Mouse (Mus musculus) embryonic fibroblast, embryonic 13.5 days (primary cell): Measurements from ENCODE around the gene Lsamp. TPM values are rescaled to one million over a fixed set of nuclear protein-coding genes. Genes with fewer than 3 reads are reported as not detected.
A peak's percentile ranks its signal among the peaks of the same experiment; 100 is the strongest.

Source experiments
- H3K27ac ChIP-seq: 2 replicates; pipeline ENCODE4 v1.5.1; 2012; ENCODE audit warnings: low read length, control low read depth, inconsistent platforms; ENCODE audit not compliant: insufficient read depth
- H3K4me1 ChIP-seq: 2 replicates; pipeline ENCODE4 v1.6.1; 2011; ENCODE audit warnings: low read length; ENCODE audit not compliant: control insufficient read depth, insufficient read depth
- H3K4me3 ChIP-seq: 2 replicates; pipeline ENCODE4 v1.5.1; 2011; ENCODE audit warnings: mild to moderate bottlenecking, control low read depth, low read length; ENCODE audit not compliant: insufficient read depth
- CTCF ChIP-seq: IDR thresholded peaks from 2 replicates; pipeline ENCODE4 v1.5.1; 2011; ENCODE audit warnings: mild to moderate bottlenecking, control low read depth, low read length, moderate library complexity, borderline replicate concordance; ENCODE audit not compliant: insufficient read depth
- POLR2A ChIP-seq: IDR thresholded peaks from 2 replicates; pipeline ENCODE4 v1.6.1; 2011; ENCODE audit warnings: low read depth, mild to moderate bottlenecking, control low read depth, low read length, moderate library complexity
- polyA plus RNA-seq: library from polyadenylated mRNA; stranded (reverse); fragments of >200 nt; gene quantifications from 2 replicates; pipeline ENCODE4 v1.2.4, GENCODE M21; 2011; ENCODE audit warnings: low read depth; ENCODE audit not compliant: missing spikeins, insufficient read length

Gene Lsamp
- polyA plus RNA-seq, 1 experiment: 0.40 TPM

DNA sequence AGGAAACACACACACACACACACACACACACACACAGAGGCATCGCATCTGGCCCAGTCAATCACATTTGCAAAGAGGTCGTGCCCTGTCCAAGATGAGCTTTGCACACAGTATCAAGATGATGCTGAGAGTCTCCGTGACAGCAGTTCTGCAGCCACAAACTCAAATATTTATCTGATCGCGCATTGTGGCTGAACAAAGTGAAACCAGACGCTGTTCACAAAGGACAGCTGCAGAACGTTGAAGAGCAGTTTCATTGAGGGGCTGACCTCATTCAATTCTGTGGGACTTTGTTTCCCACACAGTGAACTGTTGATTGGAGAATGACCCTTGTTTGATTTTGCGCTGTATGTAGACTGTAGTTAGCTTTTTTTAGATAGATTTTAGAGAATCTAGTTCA is 2168.5 kb downstream of the Lsamp start:
- H3K4me3 ChIP-seq: no peak overlapping the region
- TF ChIP-seq POLR2A (no peak), CTCF (no peak)
- no peak overlapping the region for H3K27ac ChIP-seq
- H3K4me1 ChIP-seq: no peaks in the 10 kb centered on the region; the same call in 1 of the 2 replicates

GRCm38 (mm10) chr16:42157816-42158215 is 2173.7 kb downstream of the Lsamp start:
- Histone ChIP-seq H3K4me1 (no peaks in the 10 kb centered on the region), H3K4me3 (no peak overlapping the region), H3K27ac (no peak overlapping the region)
- TF ChIP-seq CTCF (no peak), POLR2A (no peak)

- Histone ChIP-seq H3K27ac (no peak overlapping the region), H3K4me3 (no peak overlapping the region), H3K4me1 (no peaks in the 10 kb centered on the region)
- TF ChIP-seq CTCF (peak; percentile 16; the same call in 1 of the 2 replicates), POLR2A (no peak)
Observed at GRCm38 (mm10) chr16:42164941-42165340, 2180.8 kb downstream of the Lsamp start.

DNA sequence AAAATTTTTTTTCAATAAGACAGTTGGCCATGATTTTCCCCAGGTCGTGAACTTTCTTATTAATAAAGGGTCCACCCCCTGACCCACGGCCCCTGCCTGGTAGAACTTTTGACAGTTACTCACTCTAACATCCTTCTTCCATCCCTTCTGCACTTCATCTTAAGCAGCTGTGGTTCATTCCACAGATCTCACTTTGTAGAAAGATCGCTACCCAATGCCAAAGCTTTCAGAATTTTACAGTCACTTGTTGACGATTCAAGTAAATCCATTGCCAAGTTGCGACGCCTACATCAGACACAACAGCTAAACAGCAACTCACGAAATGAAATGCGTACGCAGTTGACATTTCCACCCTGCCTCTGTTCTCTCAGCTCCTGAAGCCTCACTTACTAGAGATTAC is 2184.1 kb downstream of the Lsamp start:
- TF ChIP-seq POLR2A: no peak
- no peak for TF ChIP-seq CTCF
- Histone ChIP-seq H3K27ac (no peak overlapping the region), H3K4me3 (no peak overlapping the region), H3K4me1 (no peaks in the 10 kb centered on the region)

GRCm38 (mm10) chr16:42169447-42170140 is 2185.4 kb downstream of the Lsamp start:
- H3K27ac ChIP-seq: no peak overlapping the region
- H3K4me3 ChIP-seq: no peak overlapping the region
- TF ChIP-seq CTCF: peak; percentile 95
- TF ChIP-seq POLR2A: no peak

GRCm38 (mm10) chr16:42172476-42172875 is 2188.3 kb downstream of the Lsamp start:
- H3K4me1 ChIP-seq: no peaks in the 10 kb centered on the region
- H3K4me3 ChIP-seq: no peak overlapping the region
- no peak overlapping the region for H3K27ac ChIP-seq
- TF ChIP-seq CTCF (peak; percentile 70; the same call in 1 of the 2 replicates), POLR2A (no peak)

More at GRCm38 (mm10) chr16:42169447-42170140, 2185.4 kb downstream of the Lsamp start:
- H3K4me1 ChIP-seq: no peaks in the 10 kb centered on the region

GRCm38 (mm10) chr16:42178866-42179265 is 2194.7 kb downstream of the Lsamp start:
- H3K4me3 ChIP-seq: no peak overlapping the region
- H3K4me1 ChIP-seq: no peaks in the 10 kb centered on the region
- TF ChIP-seq CTCF (no peak), POLR2A (no peak)
- H3K27ac ChIP-seq: no peak overlapping the region

GRCm38 (mm10) chr16:42180025-42180424 is 2195.9 kb downstream of the Lsamp start:
- Histone ChIP-seq H3K27ac (no peak overlapping the region), H3K4me3 (no peak overlapping the region), H3K4me1 (no peaks in the 10 kb centered on the region)
- no peak for TF ChIP-seq CTCF
- TF ChIP-seq POLR2A: no peak

DNA sequence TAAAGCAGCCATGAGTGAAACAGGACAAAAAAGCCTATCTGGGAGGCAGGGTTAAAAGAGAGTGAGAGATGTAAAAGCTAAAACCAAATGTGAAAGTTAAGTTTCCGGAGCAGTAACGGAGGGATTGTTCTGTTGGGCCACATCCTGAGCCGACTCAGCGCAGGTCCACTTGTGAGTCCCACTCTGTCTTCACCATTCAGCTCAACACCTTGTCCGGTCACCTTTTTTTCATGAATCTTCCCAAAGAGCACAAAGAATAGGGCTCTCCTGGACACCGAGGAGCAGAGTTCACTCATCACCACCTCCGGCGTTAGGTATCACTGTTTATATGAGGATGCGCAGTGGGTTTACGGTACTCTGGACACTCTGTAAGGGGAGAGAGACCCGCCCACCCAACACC is 2196.3 kb downstream of the Lsamp start:
- H3K27ac ChIP-seq: no peak overlapping the region
- TF ChIP-seq CTCF (no peak), POLR2A (no peak)
- H3K4me1 ChIP-seq: no peaks in the 10 kb centered on the region
- H3K4me3 ChIP-seq: no peak overlapping the region

DNA sequence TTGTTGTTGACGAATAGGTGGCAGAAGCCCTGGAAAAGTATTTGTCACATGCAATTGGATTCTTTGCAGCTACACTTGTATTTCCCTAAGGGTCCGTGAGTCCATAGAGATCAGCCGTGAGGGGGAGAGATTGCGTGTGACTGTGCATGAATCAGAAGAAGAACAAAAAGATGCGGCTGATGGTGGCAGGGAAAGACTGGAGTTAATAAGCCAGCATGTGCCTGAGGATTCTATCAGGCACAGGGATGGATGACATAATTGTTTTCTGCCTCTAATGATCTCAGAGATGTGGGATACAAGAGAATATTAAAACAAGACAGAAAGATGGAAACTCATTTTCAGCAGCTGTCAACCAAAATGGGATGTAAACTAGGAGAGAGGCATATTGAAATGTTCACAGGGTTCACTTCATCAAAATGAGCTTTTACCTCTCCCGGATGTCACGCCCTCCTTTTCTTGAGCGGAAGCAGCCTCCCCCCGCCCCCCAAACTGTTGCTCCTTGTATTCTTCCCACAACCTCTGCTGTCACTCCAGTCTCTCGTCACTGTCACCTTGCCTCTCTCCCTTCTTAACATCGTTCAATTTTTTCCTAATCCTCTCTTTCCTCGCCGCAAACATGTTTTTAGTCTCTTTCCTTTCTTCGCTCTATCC is 2205.4 kb downstream of the Lsamp start:
- no peak for TF ChIP-seq POLR2A
- peak overlapping the region; percentile 24; the same call in 1 of the 2 replicates for H3K27ac ChIP-seq
- H3K4me3 ChIP-seq: peak overlapping the region; percentile 47
- 0 out of 2 replicates have a peak, but pooled peaks cover 4% of the 10 kb centered on the region for H3K4me1 ChIP-seq
